Mouse (Mus musculus): ENCODE results near the gene Endou. TPM values are rescaled to one million over a fixed set of nuclear protein-coding genes. Genes with fewer than 3 reads are reported as not detected.

Endou gene
- polyA plus RNA-seq, 1 experiment from 2014 or later = 0.09 TPM

DNA sequence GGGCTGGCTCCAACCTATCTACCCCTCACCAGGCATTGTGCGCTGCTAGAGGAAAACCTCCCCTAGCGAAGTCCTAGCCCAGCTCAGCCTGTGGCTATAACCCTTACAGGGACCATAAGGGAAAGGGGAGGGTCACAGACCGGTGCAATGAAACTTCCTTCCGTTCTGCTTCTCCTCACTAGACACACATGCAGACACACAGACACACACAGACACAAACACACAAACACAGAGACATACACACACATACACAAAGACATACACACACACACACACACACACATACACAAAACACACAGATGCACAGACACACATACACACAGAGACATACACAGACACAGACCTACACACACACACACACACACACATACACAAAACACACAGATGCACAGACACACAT is 11.5 kb upstream of the Endou start:
- Histone ChIP-seq H3K9me3 (no peaks in the 10 kb centered on the region), H3K27me3 (replicated peaks) (no peaks in the 10 kb centered on the region), H3K4me1 (replicated peaks) (0 out of 2 replicates have a peak, but pooled peaks cover 5% of the 10 kb centered on the region), H3K4me2 (replicated peaks) (no peak overlapping the region), H3K4me3 (replicated peaks) (no peak overlapping the region), H3K9ac (no peak overlapping the region), H3K36me3 (no peaks in the 10 kb centered on the region), H3K27ac (no peak overlapping the region)
- ATAC-seq = no peak
- 67% methylated on average over 4 of the region's 4 CpGs for WGBS

DNA sequence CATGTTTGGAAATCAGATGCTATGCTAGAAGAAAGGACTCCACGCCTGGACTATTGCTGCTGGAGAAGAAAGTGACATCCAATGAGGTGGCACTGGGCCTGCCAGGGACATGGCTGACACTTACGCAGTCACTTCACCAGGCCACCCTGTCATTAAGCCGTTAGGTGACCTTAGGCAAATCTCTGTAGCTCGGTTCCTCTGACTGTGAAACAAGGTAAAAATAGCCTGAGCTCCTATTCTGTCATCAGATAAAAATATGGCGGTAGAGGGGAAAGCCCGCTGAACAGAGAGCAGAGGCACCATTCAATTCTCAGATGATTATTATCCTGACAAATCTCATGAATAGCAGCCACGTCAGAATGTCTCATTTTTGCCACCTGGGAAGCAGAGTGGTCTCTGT is 10.9 kb upstream of the Endou start:
- no peak overlapping the region for H3K27ac ChIP-seq
- ATAC-seq = no peak
- 0 out of 2 replicates have a peak, but pooled peaks cover 5% of the 10 kb centered on the region for H3K4me1 ChIP-seq (replicated peaks)
- no peaks in the 10 kb centered on the region for H3K27me3 ChIP-seq (replicated peaks)
- no peaks in the 10 kb centered on the region for H3K36me3 ChIP-seq
- no peak overlapping the region for H3K4me2 ChIP-seq (replicated peaks)
- WGBS = 61% methylated on average over 7 of the region's 7 CpGs
- H3K9me3 ChIP-seq = no peaks in the 10 kb centered on the region
- H3K9ac ChIP-seq = no peak overlapping the region
- H3K4me3 ChIP-seq (replicated peaks) = no peak overlapping the region

DNA sequence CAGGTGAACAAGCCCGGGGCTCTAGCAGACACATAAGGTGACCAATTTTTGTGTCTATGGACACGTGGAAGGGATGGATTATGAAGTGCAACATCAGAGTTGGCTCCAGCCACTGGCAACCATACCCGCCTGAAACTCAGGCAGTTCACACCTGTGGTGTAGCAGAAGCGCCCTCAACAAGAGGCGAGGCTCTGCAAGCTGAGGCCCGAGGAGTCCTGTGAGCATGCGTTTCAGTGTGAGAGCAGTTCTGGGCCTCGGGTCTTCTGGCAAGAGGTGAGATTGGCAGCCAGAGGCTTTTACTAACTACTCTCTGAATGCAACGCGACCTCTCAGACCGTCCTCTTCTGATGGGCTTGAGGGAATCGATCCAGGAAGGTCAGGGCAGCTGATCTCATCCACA is 10.5 kb upstream of the Endou start:
- no peak for ATAC-seq
- 82% methylated on average over 12 of the region's 12 CpGs for WGBS
- Histone ChIP-seq H3K4me3 (replicated peaks) (no peak overlapping the region), H3K9me3 (no peaks in the 10 kb centered on the region), H3K9ac (no peak overlapping the region), H3K4me2 (replicated peaks) (no peak overlapping the region), H3K4me1 (replicated peaks) (0 out of 2 replicates have a peak, but pooled peaks cover 5% of the 10 kb centered on the region), H3K27me3 (replicated peaks) (no peaks in the 10 kb centered on the region), H3K36me3 (no peaks in the 10 kb centered on the region), H3K27ac (no peak overlapping the region)

DNA sequence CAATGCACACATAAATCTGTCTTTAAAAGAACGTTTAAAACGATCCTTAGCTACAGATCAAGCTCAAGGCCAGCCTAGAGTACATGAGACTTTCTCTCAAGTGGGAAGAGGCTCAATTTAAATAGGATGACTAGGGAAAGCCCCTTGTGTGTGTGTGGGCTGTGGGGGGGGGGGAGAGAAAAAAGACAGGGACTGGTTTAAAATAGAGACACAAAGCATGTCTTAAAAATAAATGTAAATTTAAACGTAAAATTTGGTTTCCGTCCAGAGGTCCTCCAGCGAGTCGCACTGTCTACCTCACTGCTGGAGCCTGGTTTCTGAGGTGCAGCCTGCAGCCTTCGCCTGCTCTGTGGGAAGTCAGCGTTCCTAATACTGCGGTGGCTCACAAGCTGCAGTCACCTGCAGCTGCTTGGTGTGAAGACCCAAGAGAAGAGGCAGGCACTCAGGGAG is 9.2 kb upstream of the Endou start:
- H3K4me2 ChIP-seq (replicated peaks) = no peak overlapping the region
- H3K36me3 ChIP-seq = no peaks in the 10 kb centered on the region
- ATAC-seq = no peak
- 0 out of 2 replicates have a peak, but pooled peaks cover 5% of the 10 kb centered on the region for H3K4me1 ChIP-seq (replicated peaks)
- 65% methylated on average over 9 of the region's 9 CpGs for WGBS
- H3K27me3 ChIP-seq (replicated peaks) = no peaks in the 10 kb centered on the region
- H3K9ac ChIP-seq = no peak overlapping the region
- no peaks in the 10 kb centered on the region for H3K9me3 ChIP-seq
- H3K4me3 ChIP-seq (replicated peaks) = no peak overlapping the region
- H3K27ac ChIP-seq = no peak overlapping the region

DNA sequence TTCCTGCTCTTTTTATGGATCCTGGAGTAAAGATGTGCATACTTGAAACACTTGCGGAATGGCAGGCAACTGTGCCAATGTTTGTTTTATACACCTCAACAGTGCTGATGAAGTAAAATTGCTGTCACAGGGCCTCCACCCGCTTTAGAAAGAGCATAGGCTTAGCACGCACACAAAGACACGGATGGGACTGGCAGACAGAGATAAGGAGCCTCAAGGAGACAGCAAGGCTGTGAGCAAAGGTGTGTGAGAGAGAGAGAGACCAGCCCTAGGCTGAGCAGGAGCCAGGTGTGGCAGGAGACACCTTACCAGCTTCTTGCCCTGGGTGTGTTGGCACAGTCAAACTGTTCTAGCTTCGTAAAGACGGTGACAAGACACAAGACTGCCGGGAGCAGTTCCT is 7.8 kb upstream of the Endou start:
- Histone ChIP-seq H3K36me3 (no peaks in the 10 kb centered on the region), H3K4me3 (replicated peaks) (no peak overlapping the region), H3K27me3 (replicated peaks) (no peaks in the 10 kb centered on the region), H3K4me2 (replicated peaks) (no peak overlapping the region), H3K9me3 (no peaks in the 10 kb centered on the region), H3K27ac (no peak overlapping the region), H3K4me1 (replicated peaks) (0 out of 2 replicates have a peak, but pooled peaks cover under 1% of the 10 kb centered on the region), H3K9ac (no peak overlapping the region)
- 80% methylated on average over 7 of the region's 7 CpGs for WGBS
- ATAC-seq = no peak

DNA sequence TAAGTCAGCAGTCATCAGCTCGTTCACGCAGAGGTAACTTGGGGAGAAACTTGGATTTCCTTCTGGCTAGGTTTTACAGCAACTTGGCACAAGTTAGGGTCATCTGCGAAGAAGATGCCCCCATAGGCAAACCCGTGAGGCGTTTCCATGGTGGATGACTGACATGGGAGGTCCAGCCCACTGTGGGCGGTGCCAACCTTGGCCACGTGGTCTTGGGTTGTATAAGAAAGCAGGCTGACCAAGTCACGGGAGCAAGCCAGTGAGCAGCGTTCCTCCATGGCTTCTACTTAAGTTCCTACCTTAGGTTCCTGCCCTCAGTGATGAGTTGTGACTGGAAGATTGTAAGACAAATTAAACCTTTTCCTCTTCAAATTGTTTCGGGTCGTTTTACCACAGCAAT is 849 bp upstream of the Endou start:
- Histone ChIP-seq H3K27me3 (replicated peaks) (no peaks in the 10 kb centered on the region), H3K9ac (no peak overlapping the region), H3K4me2 (replicated peaks) (no peak overlapping the region), H3K36me3 (no peaks in the 10 kb centered on the region), H3K9me3 (no peaks in the 10 kb centered on the region), H3K27ac (no peak overlapping the region), H3K4me1 (replicated peaks) (0 out of 2 replicates have a peak, but pooled peaks cover 3% of the 10 kb centered on the region), H3K4me3 (replicated peaks) (no peak overlapping the region)
- no peak for ATAC-seq
- WGBS = 90% methylated on average over 11 of the region's 11 CpGs

DNA sequence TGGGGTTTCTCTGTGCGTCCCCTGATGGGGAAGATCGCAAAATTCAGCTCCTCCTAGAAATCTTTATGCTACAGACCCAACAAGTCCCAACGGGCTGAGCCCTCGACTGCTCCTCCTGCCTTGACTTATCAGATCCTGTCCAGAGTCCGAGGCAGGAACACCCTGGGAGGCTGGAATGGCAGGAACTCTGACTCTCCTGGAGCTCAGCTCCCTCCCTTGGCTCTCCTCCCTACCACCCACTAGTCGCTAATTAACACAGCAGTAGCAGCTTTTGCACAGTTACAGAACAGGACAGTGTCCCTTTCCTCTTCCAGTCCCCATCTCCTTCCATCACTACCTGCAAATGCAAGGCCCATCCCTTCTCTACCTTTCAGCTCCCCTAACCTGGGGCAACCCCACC is 774 bp downstream of the Endou start:
- Histone ChIP-seq H3K27me3 (replicated peaks) (no peaks in the 10 kb centered on the region), H3K9me3 (no peaks in the 10 kb centered on the region), H3K4me2 (replicated peaks) (no peak overlapping the region), H3K27ac (no peak overlapping the region), H3K9ac (no peak overlapping the region), H3K4me3 (replicated peaks) (no peak overlapping the region), H3K4me1 (replicated peaks) (0 out of 2 replicates have a peak, but pooled peaks cover 3% of the 10 kb centered on the region), H3K36me3 (no peaks in the 10 kb centered on the region)
- 58% methylated on average over 6 of the region's 6 CpGs for WGBS
- ATAC-seq = no peak

DNA sequence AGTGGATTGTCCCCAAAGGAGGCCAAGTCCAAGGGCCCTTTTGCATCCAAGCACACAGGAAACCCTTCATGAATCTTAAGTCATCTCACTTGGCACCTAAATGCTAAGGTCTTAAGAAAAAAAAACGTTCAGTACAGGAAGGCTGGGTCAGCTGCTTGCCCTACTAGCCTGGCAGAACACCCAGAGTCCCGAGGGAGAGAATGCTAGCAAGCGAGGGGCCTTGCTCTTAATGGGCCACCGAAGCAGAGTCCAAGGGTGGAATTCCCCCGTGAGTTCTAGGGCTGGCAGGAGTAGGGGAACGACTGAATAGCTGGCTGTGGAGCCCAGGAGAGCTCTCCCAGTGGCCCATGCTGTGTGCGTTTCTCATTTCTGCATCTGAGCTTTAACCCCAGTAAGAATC is 2.3 kb downstream of the Endou start:
- Histone ChIP-seq H3K4me2 (replicated peaks) (no peak overlapping the region), H3K27me3 (replicated peaks) (no peaks in the 10 kb centered on the region), H3K27ac (no peak overlapping the region), H3K4me1 (replicated peaks) (0 out of 2 replicates have a peak, but pooled peaks cover 3% of the 10 kb centered on the region), H3K9me3 (no peaks in the 10 kb centered on the region), H3K9ac (no peak overlapping the region), H3K4me3 (replicated peaks) (no peak overlapping the region), H3K36me3 (no peaks in the 10 kb centered on the region)
- 54% methylated on average over 7 of the region's 7 CpGs for WGBS
- no peak for ATAC-seq

DNA sequence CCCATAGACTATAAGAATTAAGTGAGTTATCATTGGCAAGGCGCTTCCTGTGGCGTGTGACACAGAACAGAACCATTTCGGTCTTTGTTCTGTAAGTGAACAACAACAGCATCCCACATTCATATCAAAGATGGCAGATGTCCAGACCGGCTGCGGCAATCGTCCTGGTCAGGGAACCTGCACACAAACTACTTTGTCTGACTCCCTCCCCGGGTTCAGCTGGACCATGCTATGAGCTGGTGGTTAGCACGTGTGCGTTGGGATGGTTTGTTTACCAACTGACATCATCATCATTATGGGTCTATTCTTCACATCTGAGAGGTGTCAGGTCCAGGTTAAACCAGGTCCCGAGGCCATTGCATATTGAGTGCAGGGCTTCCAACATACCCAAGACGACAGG is 2.7 kb downstream of the Endou start:
- Histone ChIP-seq H3K9me3 (no peaks in the 10 kb centered on the region), H3K27me3 (replicated peaks) (no peaks in the 10 kb centered on the region), H3K9ac (no peak overlapping the region), H3K27ac (no peak overlapping the region), H3K4me1 (replicated peaks) (0 out of 2 replicates have a peak, but pooled peaks cover 3% of the 10 kb centered on the region), H3K4me2 (replicated peaks) (no peak overlapping the region), H3K4me3 (replicated peaks) (no peak overlapping the region), H3K36me3 (no peaks in the 10 kb centered on the region)
- no peak for ATAC-seq
- WGBS = 72% methylated on average over 11 of the region's 11 CpGs

DNA sequence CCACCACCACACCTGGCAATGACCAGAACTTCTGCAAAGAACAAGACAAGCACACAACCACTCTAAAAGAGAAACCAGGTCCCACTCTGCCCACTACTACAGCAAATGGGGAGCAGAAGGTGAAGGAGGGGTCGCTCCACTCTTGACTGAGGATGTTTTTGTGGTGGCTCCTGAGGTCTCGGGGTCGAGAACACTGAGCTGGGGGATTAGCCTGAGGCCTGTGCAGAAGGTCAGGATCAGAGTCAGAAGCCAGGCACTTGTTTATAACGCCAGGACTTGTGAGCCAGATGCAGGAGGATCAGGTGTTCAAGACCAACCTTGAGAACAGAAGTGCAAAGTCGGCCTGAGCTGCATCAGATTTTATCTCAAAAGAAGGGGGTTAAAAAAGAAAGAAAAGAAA is 3.6 kb downstream of the Endou start:
- Histone ChIP-seq H3K36me3 (no peaks in the 10 kb centered on the region), H3K27ac (no peak overlapping the region), H3K27me3 (replicated peaks) (no peaks in the 10 kb centered on the region), H3K4me2 (replicated peaks) (no peak overlapping the region), H3K4me3 (replicated peaks) (no peak overlapping the region), H3K4me1 (replicated peaks) (0 out of 2 replicates have a peak, but pooled peaks cover 3% of the 10 kb centered on the region), H3K9ac (no peak overlapping the region), H3K9me3 (no peaks in the 10 kb centered on the region)
- ATAC-seq = no peak
- 67% methylated on average over 5 of the region's 5 CpGs for WGBS

DNA sequence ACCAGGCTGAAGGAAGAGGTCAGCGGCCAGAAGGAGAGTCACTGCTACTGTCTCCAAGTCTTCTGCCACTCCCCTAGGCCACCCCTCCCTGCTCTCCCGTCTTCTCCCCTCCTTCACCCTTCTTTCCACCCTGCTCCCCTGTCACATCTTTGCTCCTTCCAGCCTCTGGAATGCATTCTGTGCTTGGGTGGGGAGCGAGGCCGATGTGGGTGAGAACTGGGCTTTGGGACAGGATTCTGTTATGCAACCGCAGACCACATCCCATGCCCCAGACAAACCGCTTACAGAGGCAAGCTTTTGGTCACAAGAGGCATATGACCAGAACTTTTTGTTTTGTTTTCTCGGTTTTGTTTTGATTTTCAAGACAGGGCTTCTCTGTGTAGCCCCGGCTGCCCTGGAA is 4.1 kb downstream of the Endou start:
- Histone ChIP-seq H3K4me2 (replicated peaks) (no peak overlapping the region), H3K9me3 (no peaks in the 10 kb centered on the region), H3K36me3 (no peaks in the 10 kb centered on the region), H3K27ac (no peak overlapping the region), H3K4me1 (replicated peaks) (0 out of 2 replicates have a peak, but pooled peaks cover 3% of the 10 kb centered on the region), H3K4me3 (replicated peaks) (no peak overlapping the region), H3K9ac (no peak overlapping the region), H3K27me3 (replicated peaks) (no peaks in the 10 kb centered on the region)
- WGBS = 72% methylated on average over 8 of the region's 8 CpGs
- ATAC-seq = no peak

DNA sequence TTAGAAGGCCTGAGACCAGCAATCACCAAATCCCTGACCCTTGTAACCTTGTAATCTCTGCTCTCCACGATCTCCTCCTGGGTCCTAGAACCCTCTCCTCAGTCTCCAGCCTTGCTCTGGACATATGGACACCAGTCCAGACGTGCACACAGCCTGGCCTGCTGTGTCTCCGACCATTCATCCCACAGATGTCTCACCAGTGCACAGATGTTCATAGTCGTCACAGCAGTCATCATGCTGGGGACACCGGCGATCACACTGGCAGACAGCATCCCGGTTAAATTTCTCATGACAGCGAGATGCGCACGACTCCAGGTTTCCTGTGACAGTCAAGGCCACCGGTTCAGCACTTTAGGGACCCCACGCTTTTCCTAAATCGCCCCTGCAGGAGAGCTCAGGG is 4.8 kb downstream of the Endou start:
- WGBS = 80% methylated on average over 13 of the region's 13 CpGs
- Histone ChIP-seq H3K9ac (no peak overlapping the region), H3K27ac (no peak overlapping the region), H3K4me2 (replicated peaks) (no peak overlapping the region), H3K9me3 (no peaks in the 10 kb centered on the region), H3K36me3 (no peaks in the 10 kb centered on the region), H3K4me3 (replicated peaks) (no peak overlapping the region), H3K27me3 (replicated peaks) (no peaks in the 10 kb centered on the region), H3K4me1 (replicated peaks) (0 out of 2 replicates have a peak, but pooled peaks cover 3% of the 10 kb centered on the region)
- no peak for ATAC-seq

DNA sequence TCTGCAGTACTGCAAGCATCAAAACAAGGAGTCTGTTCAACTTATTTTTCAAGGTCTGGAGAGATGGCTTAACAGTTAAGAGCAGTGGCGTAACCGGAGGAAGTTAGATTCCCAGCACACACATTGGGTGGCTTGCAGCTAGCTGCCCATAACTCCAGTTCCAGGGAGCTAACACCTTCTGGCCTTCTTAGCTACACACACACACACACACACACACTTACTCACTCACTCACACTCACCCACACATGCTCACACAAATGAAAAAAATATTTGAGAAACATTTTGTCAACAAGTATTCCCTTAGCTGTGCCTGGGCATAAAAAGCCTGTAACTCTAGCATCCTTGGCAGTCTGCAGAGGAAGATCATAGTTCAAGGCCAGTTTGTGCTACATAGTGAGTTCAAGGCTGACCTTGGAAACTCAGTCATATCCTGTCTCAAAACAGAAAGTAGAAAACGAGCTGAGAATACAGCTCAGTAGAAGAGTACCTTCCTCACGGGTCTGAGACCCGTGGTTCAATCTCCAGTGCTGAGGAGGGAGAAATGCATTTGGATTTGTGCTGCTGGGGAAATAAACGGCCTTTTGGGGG is 5.8 kb downstream of the Endou start:
- H3K27me3 ChIP-seq (replicated peaks) = no peaks in the 10 kb centered on the region
- ATAC-seq = no peak
- WGBS = 71% methylated on average over 6 of the region's 6 CpGs
- H3K36me3 ChIP-seq = no peaks in the 10 kb centered on the region
- no peak overlapping the region for H3K9ac ChIP-seq
- no peak overlapping the region for H3K4me3 ChIP-seq (replicated peaks)
- H3K4me2 ChIP-seq (replicated peaks) = no peak overlapping the region
- 0 out of 2 replicates have a peak, but pooled peaks cover 2% of the 10 kb centered on the region for H3K4me1 ChIP-seq (replicated peaks)
- no peaks in the 10 kb centered on the region for H3K9me3 ChIP-seq
- no peak overlapping the region for H3K27ac ChIP-seq

Data from intestine, embryonic 15.5 days (tissue).